Comparison of ENCODE assay signal across 10 mouse cellular contexts in genomic region chr1:53032550-53032949, GRCm38 (mm10). TPM values are rescaled to one million over a fixed set of nuclear protein-coding genes. Genes with fewer than 3 reads are reported as not detected.
DNase-seq lines count a peak whose midpoint lies in the region; ATAC-seq and TF ChIP-seq lines count a peak whose summit lies in the region.
"Had no signal": no experiment of that assay in that cellular context is flagged by ENCODE, and none has a peak within 500 bp of the region (broad histone marks: within the 10 kb centered on the region; RNA-seq: fewer than 3 reads in every experiment).

No protein-coding gene starts in this region.

- no peak for TF ChIP-seq EP300 in stomach, postnatal 0 days (optimal IDR thresholded peaks at IDR 0.05)

- no peak overlapping the region for H3K9ac ChIP-seq in hindbrain, embryonic 11.5 days (ENCODE audit: low read depth, low read length)
- H3K9ac ChIP-seq in hindbrain, embryonic 12.5 days, result no peak overlapping the region
- no peak overlapping the region for H3K9ac ChIP-seq in stomach, postnatal 0 days (ENCODE audit: low read length)

- TF ChIP-seq POLR2A in cortical plate, adult 2 months (IDR thresholded peaks at IDR 0.05; ENCODE audit: extremely low read depth, insufficient read depth, low read length), result no peak

- no peaks in the 10 kb centered on the region for H3K9me3 ChIP-seq in hindbrain, embryonic 11.5 days (ENCODE audit: control insufficient read depth, low read length)
- H3K9me3 ChIP-seq in hindbrain, embryonic 12.5 days (replicated peaks), result no peaks in the 10 kb centered on the region
- H3K9me3 ChIP-seq in stomach, postnatal 0 days (ENCODE audit: control insufficient read depth, low read length), result no peaks in the 10 kb centered on the region

- no peaks in the 10 kb centered on the region for H3K27me3 ChIP-seq in hindbrain, embryonic 11.5 days (ENCODE audit: control insufficient read depth, insufficient read depth, low read length)
- no peaks in the 10 kb centered on the region for H3K27me3 ChIP-seq in hindbrain, embryonic 12.5 days
- H3K27me3 ChIP-seq in stomach, postnatal 0 days (ENCODE audit: control insufficient read depth, insufficient read depth, low read length), result no peaks in the 10 kb centered on the region

- DNase-seq in hindbrain, embryonic 11.5 days (ENCODE audit: low spot score), result peak; percentile 54
- peak; percentile 17 for DNase-seq in right cerebral cortex, adult 18-20 months
- DNase-seq in right cerebral cortex, postnatal 36 days (ENCODE audit: low spot score in 2 of 2), result no peak
- no peak for DNase-seq in stomach, postnatal 0 days (ENCODE audit: low spot score)
- DNase-seq in gastrocnemius, adult 8-10 months (ENCODE audit: low spot score in 2 of 2), result no peak
- DNase-seq in urinary bladder, postnatal 36 days (ENCODE audit: low spot score in 2 of 2), result no peak

- H3K4me2 ChIP-seq in hindbrain, embryonic 11.5 days (replicated peaks; ENCODE audit: low read depth, low read length), result no peak overlapping the region
- no peak overlapping the region for H3K4me2 ChIP-seq in hindbrain, embryonic 12.5 days (replicated peaks)
- no peak overlapping the region for H3K4me2 ChIP-seq in stomach, postnatal 0 days (replicated peaks; ENCODE audit: low read depth)

- no peaks in the 10 kb centered on the region for H3K36me3 ChIP-seq in hindbrain, embryonic 11.5 days (ENCODE audit: control insufficient read depth, insufficient read depth, low read length)
- no peaks in the 10 kb centered on the region for H3K36me3 ChIP-seq in hindbrain, embryonic 12.5 days
- H3K36me3 ChIP-seq in stomach, postnatal 0 days (ENCODE audit: control insufficient read depth, insufficient read depth, low read length), result no peaks in the 10 kb centered on the region

- TF ChIP-seq CTCF in cortical plate, adult 2 months (IDR thresholded peaks at IDR 0.05; ENCODE audit: extremely low read depth, insufficient read depth, low read length), result peak; percentile 18; the same call in 1 of the 2 replicates
- TF ChIP-seq CTCF in stomach, postnatal 0 days (IDR thresholded peaks at IDR 0.05; ENCODE audit: low read depth), result peak; percentile 65

- H3K4me3 ChIP-seq in hindbrain, embryonic 11.5 days (ENCODE audit: low read depth, low read length), result no peak overlapping the region
- H3K4me3 ChIP-seq in hindbrain, embryonic 12.5 days, result no peak overlapping the region
- H3K4me3 ChIP-seq in cortical plate, adult 2 months (ENCODE audit: insufficient read depth, low read length), result no peak overlapping the region
- H3K4me3 ChIP-seq in stomach, postnatal 0 days (ENCODE audit: low read depth, low read length), result no peak overlapping the region

- ATAC-seq in hindbrain, embryonic 11.5 days (ENCODE audit: low FRiP score), result no peak
- ATAC-seq in hindbrain, embryonic 12.5 days (ENCODE audit: low FRiP score), result no peak
- ATAC-seq in stomach, postnatal 0 days (ENCODE audit: low FRiP score, low TSS enrichment), result no peak

- no peak overlapping the region for H3K27ac ChIP-seq in hindbrain, embryonic 11.5 days (ENCODE audit: low read depth, low read length)
- H3K27ac ChIP-seq in hindbrain, embryonic 12.5 days, result no peak overlapping the region
- H3K27ac ChIP-seq in cortical plate, adult 2 months (ENCODE audit: insufficient read depth, low read length), result no peak overlapping the region
- no peak overlapping the region for H3K27ac ChIP-seq in stomach, postnatal 0 days (replicated peaks)

- no peaks in the 10 kb centered on the region for H3K4me1 ChIP-seq in hindbrain, embryonic 11.5 days (replicated peaks; ENCODE audit: control insufficient read depth, insufficient read depth, low read length)
- H3K4me1 ChIP-seq in hindbrain, embryonic 12.5 days, result no peaks in the 10 kb centered on the region
- no peaks in the 10 kb centered on the region for H3K4me1 ChIP-seq in cortical plate, adult 2 months (ENCODE audit: control insufficient read depth, insufficient read depth, low read length)
- H3K4me1 ChIP-seq in stomach, postnatal 0 days (replicated peaks; ENCODE audit: control insufficient read depth, insufficient read depth), result no peaks in the 10 kb centered on the region

RNA-seq across cellular contexts. Expression of gene 1700019D03Rik, which starts 12.6 kb away (rescaled TPM):
- polyA plus RNA-seq in hindbrain, embryonic 11.5 days (2014; fragmentation: Nextera tagmentation; extraction: Ambion mirVana), result 4.4 and 8.0 TPM in 2 replicates
- polyA plus RNA-seq in hindbrain, embryonic 12.5 days (2016; fragmentation: Nextera tagmentation; extraction: Ambion mirVana), result 5.0 and 6.1 TPM in 2 replicates
- polyA plus RNA-seq in cortical plate, adult 2 months (2012; rRNA removed), result 13.1 and 14.8 TPM in 2 replicates
- 8.4 and 10.2 TPM in 2 replicates for polyA plus RNA-seq in stomach, postnatal 0 days (2015; fragmentation: Nextera tagmentation; extraction: Ambion mirVana)
- 1 to 10 TPM in 1 of 4 experiments, under 1 TPM in 3; 0.48 to 1.4 (median 0.58) TPM for total RNA-seq in gastrocnemius, adult 8-10 months (2022)
- total RNA-seq: hematopoietic stem cell, adult 5-6 weeks had no signal

RNA-seq across cellular contexts. Expression of gene Mstn, which starts 28.9 kb away (rescaled TPM):
- 1.5 and 1.9 TPM in 2 replicates for polyA plus RNA-seq in hindbrain, embryonic 11.5 days (2014; fragmentation: Nextera tagmentation; extraction: Ambion mirVana)
- polyA plus RNA-seq in hindbrain, embryonic 12.5 days (2016; fragmentation: Nextera tagmentation; extraction: Ambion mirVana), result 0.72 and 2.9 TPM in 2 replicates
- 0.13 and 0.23 TPM in 2 replicates for polyA plus RNA-seq in cortical plate, adult 2 months (2012; rRNA removed)
- 0.25 and 0.80 TPM in 2 replicates for polyA plus RNA-seq in stomach, postnatal 0 days (2015; fragmentation: Nextera tagmentation; extraction: Ambion mirVana)
- total RNA-seq in gastrocnemius, adult 8-10 months (2022), result 10 to 100 TPM; 61.3 to 79.1 (median 64.6) TPM
- total RNA-seq: hematopoietic stem cell, adult 5-6 weeks had no signal
- polyA plus RNA-seq: small intestine, adult 2 months had no signal

Comparison
In these comparisons a context has a peak if more than half of its experiments do, and no peak if none do; other contexts are left out.
1. DNase-seq: peak in hindbrain, embryonic 11.5 days (single experiment) and right cerebral cortex, adult 18-20 months (single experiment); none in right cerebral cortex, postnatal 36 days (0 of 2), stomach, postnatal 0 days (single experiment), gastrocnemius, adult 8-10 months (0 of 2) and urinary bladder, postnatal 36 days (0 of 2).